ENCODE assay signal across 29 mouse cellular contexts in the genomic region with DNA sequence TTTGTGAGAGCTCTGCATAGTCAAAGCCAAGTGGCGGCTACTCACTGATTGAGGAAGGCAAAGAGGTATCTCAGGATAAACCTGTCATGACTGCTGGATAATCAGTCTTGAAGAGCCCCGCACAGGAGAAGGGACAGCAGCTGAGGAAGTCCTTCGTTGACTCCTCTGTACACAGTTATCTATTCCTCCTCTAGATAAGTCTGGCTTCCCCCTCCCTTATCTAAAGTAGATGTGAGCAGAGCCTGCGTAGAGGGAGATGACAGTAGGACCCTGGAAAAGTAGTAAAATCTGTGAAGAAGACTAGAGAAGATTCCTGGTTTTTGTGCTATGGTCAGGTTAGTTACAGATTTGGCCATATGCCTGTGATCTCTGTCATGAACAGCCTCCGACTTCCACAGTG.
"Had no signal": no experiment of that assay in that cellular context is flagged by ENCODE, and none has a peak within 500 bp of the region (broad histone marks: within the 10 kb centered on the region; RNA-seq: fewer than 3 reads in every experiment).

No protein-coding gene starts in this region.

- ATAC-seq: liver, embryonic 12.5 days; liver, postnatal 0 days; lung, postnatal 0 days; midbrain, embryonic 13.5 days; midbrain, embryonic 15.5 days; midbrain, embryonic 16.5 days had no signal

- H3K27ac ChIP-seq: limb, embryonic 10.5 days; limb, embryonic 12.5 days; limb, embryonic 13.5 days; limb, embryonic 15.5 days; liver, embryonic 12.5 days; liver, embryonic 13.5 days; liver, embryonic 14.5 days; liver, embryonic 15.5 days; lung, embryonic 15.5 days; macrophage; midbrain, embryonic 10.5 days; midbrain, embryonic 12.5 days; midbrain, embryonic 13.5 days; midbrain, embryonic 15.5 days had no signal

- H3K27me3 ChIP-seq: limb, embryonic 12.5 days; limb, embryonic 13.5 days; limb, embryonic 15.5 days; liver, embryonic 12.5 days; liver, embryonic 13.5 days; liver, embryonic 15.5 days; lung, embryonic 15.5 days; megakaryocyte, embryonic 14.5 days; midbrain, embryonic 12.5 days; midbrain, embryonic 13.5 days; midbrain, embryonic 15.5 days had no signal

- H3K9me3 ChIP-seq: limb, embryonic 10.5 days; limb, embryonic 12.5 days; limb, embryonic 13.5 days; limb, embryonic 15.5 days; liver, embryonic 12.5 days; liver, embryonic 13.5 days; liver, embryonic 15.5 days; lung, embryonic 15.5 days; megakaryocyte, embryonic 14.5 days; midbrain, embryonic 10.5 days; midbrain, embryonic 12.5 days; midbrain, embryonic 13.5 days; midbrain, embryonic 15.5 days had no signal

- H3K4me3 ChIP-seq: limb, embryonic 10.5 days; limb, embryonic 12.5 days; limb, embryonic 13.5 days; limb, embryonic 15.5 days; liver, embryonic 12.5 days; liver, embryonic 13.5 days; liver, embryonic 15.5 days; lung, embryonic 15.5 days; megakaryocyte, embryonic 14.5 days; midbrain, embryonic 10.5 days; midbrain, embryonic 12.5 days; midbrain, embryonic 13.5 days; midbrain, embryonic 15.5 days; myocyte had no signal

- H3K4me1 ChIP-seq: limb, embryonic 10.5 days; limb, embryonic 12.5 days; limb, embryonic 13.5 days; limb, embryonic 15.5 days; liver, embryonic 15.5 days; lung, embryonic 15.5 days; midbrain, embryonic 10.5 days; midbrain, embryonic 12.5 days; midbrain, embryonic 13.5 days; midbrain, embryonic 15.5 days had no signal

- DNase-seq: left cerebral cortex, postnatal 4 days; liver; liver, embryonic 13.5 days; liver, postnatal 0 days; lung, adult 18-20 months; lung, adult 2 months; lung, embryonic 14.5 days; lung, postnatal 10 days; lung, postnatal 14 days; lung, postnatal 36 days; lung, postnatal 4 days; midbrain, embryonic 14.5 days had no signal

- H3K9ac ChIP-seq: limb, embryonic 12.5 days; limb, embryonic 13.5 days; limb, embryonic 15.5 days; liver, embryonic 12.5 days; liver, embryonic 13.5 days; liver, embryonic 14.5 days; liver, embryonic 15.5 days; liver, postnatal 0 days; lung, embryonic 14.5 days; lung, embryonic 15.5 days; midbrain, embryonic 12.5 days; midbrain, embryonic 13.5 days; midbrain, embryonic 15.5 days had no signal
